Mouse (Mus musculus): ENCODE results near the gene Tbccd1.

Gene Tbccd1

DNA sequence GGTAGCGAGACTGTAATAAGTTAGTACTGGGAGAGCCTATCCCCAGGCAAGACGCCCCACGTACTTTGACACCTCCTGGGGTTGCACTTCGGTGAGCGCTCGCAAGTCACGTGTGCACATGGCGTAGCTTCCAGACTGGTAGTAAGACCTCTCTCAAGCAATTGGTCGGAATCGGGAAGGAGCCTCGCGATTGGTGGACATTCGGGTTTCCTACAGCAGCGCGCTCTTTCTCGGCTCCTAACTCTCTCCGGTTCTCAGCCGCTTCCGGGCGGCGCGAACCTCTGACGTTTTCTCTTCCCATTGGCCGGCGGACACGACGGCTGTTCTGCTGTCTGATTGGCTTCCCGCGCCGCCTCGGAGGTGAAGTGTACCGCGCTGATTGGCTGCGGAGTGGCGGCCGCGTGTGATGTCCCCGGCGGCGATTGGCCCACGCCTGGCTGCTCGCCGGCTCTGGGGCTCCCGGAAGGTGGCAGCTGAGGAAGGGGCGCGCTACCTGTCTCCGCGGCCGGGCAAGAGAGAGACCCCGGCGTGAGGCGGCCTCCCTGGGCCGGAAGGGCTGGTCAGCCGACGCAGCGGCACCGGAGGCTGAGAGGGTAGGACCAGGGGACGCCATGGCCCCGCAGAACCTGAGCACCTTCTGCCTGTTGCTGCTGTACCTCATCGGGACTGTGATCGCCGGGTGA is at the start of gene Tbccd1, which contains the start of gene Dnajb11:
TSS of gene Tbccd1 (minus strand) at position 239 of the 683 bp plus-strand sequence.
TSS of gene Dnajb11 (plus strand) at position 415 of the 683 bp plus-strand sequence.
- ATAC-seq (ENCODE audit: insufficient number of reproducible peaks, low FRiP score, low TSS enrichment) = peak; percentile 99

DNA sequence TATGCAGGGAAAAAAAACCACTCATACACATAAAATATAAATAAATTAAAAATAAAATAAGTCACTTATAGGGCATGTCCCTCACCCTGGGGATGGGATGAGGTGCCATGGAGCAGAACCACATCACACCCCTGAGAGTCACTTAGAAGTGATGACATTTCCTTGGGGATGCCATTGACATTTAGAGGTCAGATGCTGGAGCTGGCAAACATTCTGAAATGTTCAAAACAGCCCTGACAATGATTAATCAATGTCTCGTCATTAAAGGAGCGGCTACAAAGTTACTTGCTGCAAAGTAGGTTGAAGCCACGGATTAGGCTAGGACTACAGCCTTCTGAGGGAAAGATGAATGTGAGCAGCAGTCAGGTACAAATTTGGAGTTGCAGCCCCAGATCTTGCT is 43.9 kb upstream of the Tbccd1 start:
- no peak for ATAC-seq (ENCODE audit: insufficient number of reproducible peaks, low FRiP score, low TSS enrichment)

GRCm38 (mm10) chr16:22899866-22900570 is 42.5 kb upstream of the Tbccd1 start:
- ATAC-seq (ENCODE audit: insufficient number of reproducible peaks, low FRiP score, low TSS enrichment) = no peak

GRCm38 (mm10) chr16:22899346-22899745 is 41.9 kb upstream of the Tbccd1 start:
- no peak for ATAC-seq (ENCODE audit: insufficient number of reproducible peaks, low FRiP score, low TSS enrichment)

- ATAC-seq (ENCODE audit: insufficient number of reproducible peaks, low FRiP score, low TSS enrichment) = no peak
These were observed 39.1 kb upstream of the Tbccd1 start for GRCm38 (mm10) chr16:22896618-22897017.

GRCm38 (mm10) chr16:22894095-22894494 is 36.6 kb upstream of the Tbccd1 start:
- no peak for ATAC-seq (ENCODE audit: insufficient number of reproducible peaks, low FRiP score, low TSS enrichment)

DNA sequence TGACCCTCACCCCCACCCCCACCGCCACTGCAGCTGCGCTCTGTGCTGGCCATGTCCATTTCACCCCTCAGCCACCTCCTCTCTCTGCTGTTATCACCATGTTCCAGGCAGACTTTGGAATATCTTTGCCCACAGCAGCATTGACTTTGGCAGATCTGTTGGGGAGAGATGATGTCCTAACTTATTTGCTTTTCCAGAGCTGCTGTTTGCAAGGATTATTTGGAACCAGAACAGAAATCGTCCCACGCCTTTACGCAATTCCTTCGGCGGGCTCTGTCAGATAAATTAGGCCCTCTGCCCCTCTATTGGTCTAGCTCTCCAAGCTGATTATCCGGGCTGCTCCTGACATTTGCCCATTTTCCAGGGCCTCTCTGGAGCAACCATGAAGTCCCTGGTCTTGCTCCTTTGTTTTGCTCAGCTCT is 34.3 kb upstream of the Tbccd1 start:
- no peak for ATAC-seq (ENCODE audit: insufficient number of reproducible peaks, low FRiP score, low TSS enrichment)

DNA sequence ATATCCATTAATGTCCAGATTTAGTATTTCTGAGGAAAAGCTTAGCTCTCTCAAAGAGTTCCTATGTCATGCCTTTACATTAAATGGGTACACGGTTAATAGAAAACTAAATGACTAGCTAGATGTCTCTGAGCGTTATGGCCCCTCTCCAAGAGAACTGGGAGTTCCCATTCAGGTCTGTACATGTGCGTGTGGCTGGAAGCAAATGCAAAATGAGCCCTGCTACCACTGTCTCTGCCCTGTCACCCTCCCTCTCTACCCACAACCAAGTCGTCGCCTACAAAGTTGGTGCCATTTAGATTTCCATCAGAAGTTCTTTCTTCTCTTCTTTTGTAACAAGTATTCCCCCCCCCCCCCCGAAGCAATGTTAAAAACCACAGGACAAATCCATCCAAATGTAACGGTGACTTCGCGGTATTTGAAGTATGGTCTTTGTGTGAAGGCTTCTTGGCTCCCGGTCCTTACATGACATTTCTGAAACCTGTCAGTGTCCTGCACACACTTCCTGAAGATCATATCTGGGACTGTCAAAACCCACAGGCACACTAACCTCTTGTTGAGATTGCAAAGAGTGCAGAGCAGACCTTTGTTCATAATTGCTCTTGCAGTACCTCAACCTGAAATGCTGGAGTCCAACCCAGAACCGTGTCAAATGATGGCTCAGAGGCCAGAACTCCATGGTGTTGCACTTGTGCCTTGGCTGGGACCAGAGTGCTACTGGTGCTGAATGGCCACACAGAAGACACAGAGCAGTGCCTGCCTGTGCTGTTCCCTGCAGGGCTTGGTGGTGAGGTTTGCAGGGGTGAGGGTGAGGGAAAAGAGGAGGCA is 33.4 kb upstream of the Tbccd1 start, which contains the start of gene Ahsg:
TSS of gene Ahsg (plus strand) at position 595 of the 828 bp plus-strand sequence.
- no peak for ATAC-seq (ENCODE audit: insufficient number of reproducible peaks, low FRiP score, low TSS enrichment)

DNA sequence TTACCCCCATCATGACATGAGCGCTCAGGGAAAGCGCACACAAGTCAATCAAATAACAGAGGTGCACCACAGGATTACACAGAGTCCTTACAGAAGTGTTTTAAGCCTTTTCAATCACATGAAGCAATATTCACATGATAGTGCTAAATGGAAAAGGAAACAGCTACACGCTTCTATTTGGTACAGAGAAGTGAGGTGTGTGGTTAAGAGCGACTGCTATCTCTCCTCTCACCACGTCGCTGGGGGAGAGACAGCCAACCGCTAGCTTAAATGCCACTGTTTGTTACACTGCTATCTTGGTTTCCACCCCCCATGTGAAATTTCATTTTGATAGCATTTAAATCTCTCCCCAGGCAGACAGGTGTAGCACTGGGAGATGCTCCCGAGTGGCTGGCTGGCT is 32.2 kb upstream of the Tbccd1 start:
- no peak for ATAC-seq (ENCODE audit: insufficient number of reproducible peaks, low FRiP score, low TSS enrichment)

GRCm38 (mm10) chr16:22888835-22889234 is 31.4 kb upstream of the Tbccd1 start:
- no peak for ATAC-seq (ENCODE audit: insufficient number of reproducible peaks, low FRiP score, low TSS enrichment)

DNA sequence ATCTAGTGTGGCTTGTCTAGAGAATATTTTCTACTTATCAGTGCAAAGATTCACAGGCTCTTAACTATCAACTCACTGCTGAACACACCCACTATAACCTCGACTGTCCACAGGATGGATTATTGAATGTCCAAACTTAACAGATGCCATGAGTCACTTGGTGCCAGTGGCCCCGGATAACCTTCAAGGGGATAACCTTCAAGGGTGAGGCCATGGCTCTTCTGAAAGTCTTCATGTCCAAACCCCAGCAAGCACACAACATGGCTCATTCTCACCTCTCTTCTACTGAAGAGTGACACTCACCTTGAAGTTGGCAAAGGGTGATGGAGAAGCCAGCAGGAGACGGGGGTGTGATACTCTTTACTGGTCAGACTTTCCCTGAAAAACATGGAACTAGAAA is 29.3 kb upstream of the Tbccd1 start:
- ATAC-seq (ENCODE audit: insufficient number of reproducible peaks, low FRiP score, low TSS enrichment) = no peak

GRCm38 (mm10) chr16:22885356-22885755 is 27.9 kb upstream of the Tbccd1 start:
- no peak for ATAC-seq (ENCODE audit: insufficient number of reproducible peaks, low FRiP score, low TSS enrichment)

DNA sequence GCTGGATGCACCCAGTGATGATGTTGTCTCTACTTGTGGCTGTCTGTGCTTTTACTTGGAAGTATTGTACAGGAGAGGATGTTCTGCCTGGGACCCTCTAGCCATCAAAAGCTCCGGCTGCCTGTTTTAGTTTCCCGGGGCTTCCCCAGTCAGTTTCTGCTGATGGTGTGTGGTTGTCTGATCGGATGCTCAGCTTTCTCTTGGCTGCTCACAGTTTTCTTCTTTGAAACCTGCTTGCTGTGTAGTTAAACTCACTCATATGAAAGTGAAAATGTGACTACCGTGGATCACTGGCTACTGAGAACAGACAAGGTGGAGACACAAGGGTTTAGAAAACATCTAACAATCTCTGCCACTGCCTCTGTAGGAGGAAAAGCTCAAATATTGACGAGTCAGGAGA is 26.0 kb upstream of the Tbccd1 start:
- no peak for ATAC-seq (ENCODE audit: insufficient number of reproducible peaks, low FRiP score, low TSS enrichment)

DNA sequence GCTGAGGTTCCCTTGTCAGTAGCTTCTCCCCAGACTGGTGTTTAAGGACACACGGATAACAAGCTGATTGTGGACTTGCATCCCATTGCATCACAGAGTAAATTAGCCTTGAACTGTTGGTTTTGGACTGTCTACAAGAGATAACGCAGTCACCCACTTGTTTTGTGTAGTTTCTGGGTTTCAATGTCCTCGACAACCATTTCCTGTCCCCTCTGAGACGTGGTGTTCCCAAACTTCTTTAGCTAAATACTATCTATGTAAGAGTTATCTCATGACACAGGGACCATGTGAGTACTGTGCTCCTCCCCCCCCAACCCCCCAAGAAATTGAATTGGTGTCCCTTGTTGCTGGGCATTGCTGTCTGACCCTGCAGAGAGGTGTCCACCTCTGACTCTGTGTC is 24.0 kb upstream of the Tbccd1 start:
- no peak for ATAC-seq (ENCODE audit: insufficient number of reproducible peaks, low FRiP score, low TSS enrichment)

DNA sequence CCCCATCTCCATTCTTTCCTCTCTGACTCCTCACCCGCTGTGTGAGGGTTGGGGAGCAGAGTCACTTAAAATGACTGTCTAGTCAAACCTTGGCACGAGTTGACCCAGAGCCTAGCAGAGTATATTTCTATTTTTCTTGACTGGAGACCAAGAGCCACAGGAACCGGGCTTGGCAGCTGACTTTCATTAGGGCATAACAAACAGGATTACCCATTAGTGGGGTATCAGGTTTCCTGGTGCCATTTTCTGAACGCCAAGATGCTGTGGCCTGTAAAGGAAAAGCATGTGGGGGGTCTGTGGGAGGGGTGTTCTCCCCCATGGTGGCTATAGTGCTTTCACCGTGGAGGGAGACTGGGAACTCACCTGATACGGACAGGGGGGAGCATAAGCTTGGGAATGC is 23.4 kb upstream of the Tbccd1 start:
- no peak for ATAC-seq (ENCODE audit: insufficient number of reproducible peaks, low FRiP score, low TSS enrichment)

DNA sequence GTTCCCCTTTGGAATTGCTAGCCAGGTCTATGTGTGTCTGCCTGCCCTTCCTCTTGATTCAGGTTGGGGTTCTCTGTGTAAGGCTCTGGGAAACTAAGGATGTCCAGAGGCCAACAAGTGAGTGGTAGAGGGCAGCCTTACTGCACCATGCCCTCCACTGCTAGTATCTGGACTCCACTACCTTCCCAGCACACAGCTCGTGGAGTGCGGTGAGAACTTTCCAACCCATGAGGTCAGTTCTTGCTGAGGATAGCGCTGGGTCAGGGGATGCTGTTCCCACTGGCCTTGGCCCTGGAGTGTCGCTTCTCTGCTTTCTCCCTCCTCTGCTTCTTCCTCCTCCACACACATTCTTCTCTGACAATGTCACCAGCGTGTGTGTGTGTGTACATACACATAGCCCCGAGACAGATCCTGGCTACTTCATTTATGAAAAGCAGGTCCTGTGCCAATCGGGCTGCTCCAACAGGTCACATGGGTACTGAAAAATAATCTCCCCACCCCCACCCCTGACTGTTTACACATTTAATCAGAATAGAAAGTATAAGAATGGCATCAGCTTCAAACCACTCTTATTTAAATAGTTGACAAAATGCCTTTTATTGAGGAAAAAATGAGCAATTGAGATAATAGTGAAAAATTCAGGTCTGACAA is 22.6 kb upstream of the Tbccd1 start:
- no peak for ATAC-seq (ENCODE audit: insufficient number of reproducible peaks, low FRiP score, low TSS enrichment)

- no peak for ATAC-seq (ENCODE audit: insufficient number of reproducible peaks, low FRiP score, low TSS enrichment)
These were observed 21.2 kb upstream of the Tbccd1 start for GRCm38 (mm10) chr16:22878716-22879115.

DNA sequence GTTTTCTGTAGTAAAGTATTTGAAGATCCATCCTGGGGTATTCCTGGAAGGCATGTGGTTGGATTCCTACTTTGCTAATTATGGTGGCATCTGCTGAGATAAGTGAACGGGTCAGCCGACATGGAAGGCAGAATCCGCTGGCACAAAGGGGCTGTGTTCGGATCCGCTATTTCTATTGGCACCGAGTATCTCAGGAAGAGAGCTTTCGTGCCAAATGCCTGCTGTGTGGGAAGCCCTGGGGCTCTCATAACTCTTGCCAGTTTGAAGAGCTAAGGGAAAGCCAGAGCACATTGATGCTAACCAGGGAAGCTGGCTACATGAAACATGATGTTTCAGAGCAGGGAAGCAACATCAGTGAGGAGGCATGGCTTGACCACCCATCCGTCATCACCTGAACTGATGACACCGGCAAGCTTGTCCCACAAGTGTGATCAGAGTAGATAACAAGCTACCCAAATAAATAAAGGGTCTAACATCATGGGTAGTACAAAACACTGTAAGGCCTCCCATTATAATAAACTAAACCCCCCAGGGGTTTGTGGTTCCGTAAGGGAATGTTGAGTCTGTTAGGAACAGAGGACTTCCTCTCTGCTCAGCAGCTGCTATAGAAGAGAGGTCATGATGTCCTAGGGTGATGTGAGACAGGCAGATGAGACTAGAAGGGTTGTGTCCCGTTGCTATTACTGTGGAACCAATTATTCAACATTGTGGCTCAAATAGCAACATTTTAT is 20.4 kb upstream of the Tbccd1 start:
- ATAC-seq (ENCODE audit: insufficient number of reproducible peaks, low FRiP score, low TSS enrichment) = no peak

GRCm38 (mm10) chr16:22876218-22877043 is 19.0 kb upstream of the Tbccd1 start:
- ATAC-seq (ENCODE audit: insufficient number of reproducible peaks, low FRiP score, low TSS enrichment) = no peak

All from cerebellum, adult (tissue).